Mouse (Mus musculus): Measurements from ENCODE around the gene Etfb. TPM values are rescaled to one million over a fixed set of nuclear protein-coding genes. Genes with fewer than 3 reads are reported as not detected.

The Etfb gene
- polyA plus RNA-seq (2012; ENCODE audit: low replicate concordance) = 23.9 and 71.5 TPM in 2 replicates

GRCm38 (mm10) chr7:43443917-43444293 lies at the start of gene Etfb, which contains the start of gene Gm45233:
Gene Etfb, plus strand, starts transcription at chr7:43444083.
Gene Gm45233, plus strand, starts transcription at chr7:43444128.

GRCm38 (mm10) chr7:43408131-43408553 lies 35.7 kb upstream of the Etfb start, which contains the start of gene Siglecg:
Gene Siglecg, plus strand, starts transcription at chr7:43408204.

GRCm38 (mm10) chr7:43427406-43427805 lies 16.5 kb upstream of the Etfb start, which contains the start of gene Lim2:
Gene Lim2, plus strand, starts transcription at chr7:43427670.

GRCm38 (mm10) chr7:43436341-43437255 lies 7.3 kb upstream of the Etfb start, which contains the start of gene Nkg7:
Gene Nkg7, plus strand, starts transcription at chr7:43437073.

GRCm38 (mm10) chr7:43440482-43440881 lies 3.4 kb upstream of the Etfb start, which contains the start of gene Cldnd2:
Gene Cldnd2, plus strand, starts transcription at chr7:43440782.

GRCm38 (mm10) chr7:43462851-43463250 lies 19.0 kb downstream of the Etfb start, which contains the start of gene Vsig10l:
Gene Vsig10l, plus strand, starts transcription at chr7:43463151.

GRCm38 (mm10) chr7:43489631-43490125 lies 45.8 kb downstream of the Etfb start, which contains the start of gene Iglon5:
Gene Iglon5, minus strand, starts transcription at chr7:43490075.

Other genes with a start within 250 kb of the Etfb start
- 2.4 TPM in 1 of 2 replicates, not detected in the other for gene Zfp715, start 130.8 kb upstream of the Etfb start, polyA plus RNA-seq (2012; ENCODE audit: low replicate concordance)
- 0.26 TPM in 1 of 2 replicates, not detected in the other for gene Siglecf, start 92.7 kb upstream of the Etfb start, polyA plus RNA-seq (2012; ENCODE audit: low replicate concordance)
- gene Siglecg, start 35.9 kb upstream of the Etfb start, polyA plus RNA-seq (2012; ENCODE audit: low replicate concordance) = 17.6 and 29.5 TPM in 2 replicates
- gene Lim2, start 16.4 kb upstream of the Etfb start, polyA plus RNA-seq (2012; ENCODE audit: low replicate concordance) = 0.18 TPM in 1 of 2 replicates, not detected in the other
- gene Nkg7, start 7.0 kb upstream of the Etfb start, polyA plus RNA-seq (2012; ENCODE audit: low replicate concordance) = 1.1 and 1.3 TPM in 2 replicates
- gene Cldnd2, start 3.3 kb upstream of the Etfb start, polyA plus RNA-seq (2012; ENCODE audit: low replicate concordance) = not detected in 2 replicates
- not detected in 2 replicates for gene Gm45233, start within 50 bp of the Etfb start, polyA plus RNA-seq (2012; ENCODE audit: low replicate concordance)
- 2.8 and 6.4 TPM in 2 replicates for gene Vsig10l, start 19.1 kb downstream of the Etfb start, polyA plus RNA-seq (2012; ENCODE audit: low replicate concordance)
- 0.59 TPM in 1 of 2 replicates, not detected in the other for gene Iglon5, start 46.0 kb downstream of the Etfb start, polyA plus RNA-seq (2012; ENCODE audit: low replicate concordance)
- gene 4931406B18Rik, start 61.9 kb downstream of the Etfb start, polyA plus RNA-seq (2012; ENCODE audit: low replicate concordance) = not detected in 2 replicates
- gene Cd33, start 100.3 kb downstream of the Etfb start, polyA plus RNA-seq (2012; ENCODE audit: low replicate concordance) = 5.2 and 7.8 TPM in 2 replicates
- 0.30 and 0.33 TPM in 2 replicates for gene Zfp658, start 118.2 kb downstream of the Etfb start, polyA plus RNA-seq (2012; ENCODE audit: low replicate concordance)
- gene Zfp719, start 135.5 kb downstream of the Etfb start, polyA plus RNA-seq (2012; ENCODE audit: low replicate concordance) = 0.50 TPM in 1 of 2 replicates, not detected in the other
- gene Zfp819, start 163.1 kb downstream of the Etfb start, polyA plus RNA-seq (2012; ENCODE audit: low replicate concordance) = not detected in 2 replicates
- gene Ceacam18, start 190.6 kb downstream of the Etfb start, polyA plus RNA-seq (2012; ENCODE audit: low replicate concordance) = not detected in 2 replicates
- gene Siglece, start 216.1 kb downstream of the Etfb start, polyA plus RNA-seq (2012; ENCODE audit: low replicate concordance) = 1.5 and 1.6 TPM in 2 replicates
- gene Ctu1, start 227.9 kb downstream of the Etfb start, polyA plus RNA-seq (2012; ENCODE audit: low replicate concordance) = 11.7 and 15.4 TPM in 2 replicates
- not detected in 2 replicates for gene Klk14, start 246.3 kb downstream of the Etfb start, polyA plus RNA-seq (2012; ENCODE audit: low replicate concordance)